Mouse (Mus musculus): Measurements from ENCODE around the gene Tmem102. TPM values are rescaled to one million over a fixed set of nuclear protein-coding genes. Genes with fewer than 3 reads are reported as not detected.

Gene Tmem102
- polyA plus RNA-seq (2012; rRNA removed; ENCODE audit: low replicate concordance): 0.16 and 7.0 TPM in 2 replicates

DNA sequence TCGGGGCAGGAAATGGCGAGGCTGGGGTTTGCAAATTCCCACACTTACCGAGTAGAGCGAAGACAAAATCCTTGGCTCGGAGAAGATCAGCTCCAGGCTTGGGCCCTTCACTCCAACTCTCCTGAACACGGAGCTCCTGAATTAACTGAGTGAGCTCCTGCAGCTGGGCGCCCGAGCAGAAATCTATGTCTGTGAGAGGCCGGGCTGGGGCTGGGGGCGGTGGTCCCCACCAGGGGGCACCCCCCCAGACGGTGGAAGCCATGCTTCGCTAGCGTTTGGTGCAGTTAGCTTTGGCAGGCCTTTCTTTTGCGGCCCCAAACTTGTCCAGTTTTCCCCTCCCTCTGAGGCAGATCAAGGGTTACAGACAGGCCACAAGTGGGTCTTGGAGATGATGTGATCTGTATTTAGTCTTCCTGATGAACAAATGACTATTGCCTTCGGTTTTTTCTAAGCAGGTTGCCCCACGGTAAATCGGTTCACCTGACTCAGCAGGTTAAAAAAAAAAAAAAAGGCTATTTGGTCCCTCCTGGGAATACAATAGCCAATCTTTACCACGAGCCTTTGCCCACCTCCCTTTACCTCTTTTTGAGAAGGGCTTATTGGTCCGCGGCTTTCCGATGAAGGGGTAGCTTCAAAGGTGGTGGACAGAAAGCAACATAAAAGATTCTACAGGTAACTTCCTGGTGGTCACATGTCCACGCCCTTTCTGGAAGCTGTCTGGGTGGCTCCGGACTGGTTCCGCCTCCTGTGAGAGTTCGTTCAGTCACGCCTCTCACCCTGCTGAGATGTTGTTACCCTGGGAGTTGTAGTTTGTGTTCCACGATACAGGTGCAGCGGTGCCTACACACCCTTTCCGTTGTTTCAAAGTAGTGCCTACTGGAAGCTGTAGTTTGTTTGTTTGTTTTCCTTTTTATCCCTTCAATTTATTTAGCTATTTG lies at the start of gene Tmem102:
Tmem102 (minus strand) TSS at position 653 of the 938 bp plus-strand sequence.

DNA sequence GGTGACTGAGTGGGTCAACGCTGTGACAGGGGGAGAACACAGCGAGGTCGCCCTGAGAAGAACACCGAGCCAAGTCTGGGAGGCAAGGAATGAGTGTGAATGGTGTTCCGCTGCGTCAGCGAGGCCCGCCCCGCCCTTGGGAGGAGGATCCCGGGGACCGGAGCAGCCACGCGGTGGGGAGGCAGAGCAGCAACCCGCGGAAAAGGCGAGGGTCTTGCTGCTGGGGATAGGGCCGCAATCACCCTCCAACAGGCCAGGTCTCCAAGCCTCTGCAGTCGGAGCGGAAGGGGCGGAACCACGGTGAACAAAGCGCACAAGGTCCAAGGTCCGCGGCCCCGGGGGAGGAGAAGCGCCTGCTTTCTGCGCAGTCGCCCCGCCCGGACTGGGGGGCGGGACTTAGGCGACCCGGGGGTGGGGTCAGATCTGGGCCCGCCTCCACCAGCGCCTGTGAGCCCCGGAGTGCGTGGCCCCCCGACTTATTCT lies 40.8 kb upstream of the Tmem102 start, which contains the start of gene Plscr3:
Plscr3 (plus strand) TSS at position 179 of the 483 bp plus-strand sequence.

DNA sequence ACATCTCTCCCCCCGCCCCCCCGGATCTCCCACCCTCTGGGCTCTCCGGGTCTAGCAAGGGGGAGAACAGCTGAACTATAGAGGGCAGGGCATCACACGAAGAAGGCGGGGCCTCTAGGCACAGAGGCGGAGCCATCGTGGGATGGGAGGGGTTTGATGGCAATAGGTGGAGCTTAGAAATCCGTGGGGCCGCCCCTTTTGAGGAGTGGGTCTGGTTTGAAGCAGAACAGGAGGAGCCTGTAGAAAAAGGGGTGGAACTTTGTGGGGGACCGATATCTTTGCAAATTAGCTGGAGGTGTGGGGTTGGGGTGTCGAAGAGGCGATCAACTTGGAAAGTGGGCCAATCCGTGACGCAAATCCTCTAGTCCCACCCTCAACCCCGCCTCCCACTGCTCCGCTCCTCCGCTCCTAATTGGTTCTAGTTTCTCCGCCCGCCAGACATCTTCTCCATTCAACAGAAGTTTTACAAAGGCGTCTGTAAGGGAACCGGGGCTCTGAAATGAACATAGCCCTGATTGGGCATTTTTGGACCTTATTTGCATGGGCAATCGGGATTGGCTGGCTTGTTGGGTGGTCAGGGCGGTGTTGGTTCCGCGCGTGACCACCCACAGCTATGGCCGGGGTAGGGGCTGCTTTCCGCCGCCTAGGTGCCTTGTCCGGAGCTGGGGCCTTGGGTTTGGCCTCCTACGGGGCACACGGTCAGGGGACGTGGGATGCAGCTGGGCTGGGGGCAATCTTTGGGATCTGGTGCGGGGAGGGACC lies 32.7 kb upstream of the Tmem102 start, which contains the start of gene Tmem256:
Tmem256 (plus strand) TSS at position 563 of the 762 bp plus-strand sequence.

DNA sequence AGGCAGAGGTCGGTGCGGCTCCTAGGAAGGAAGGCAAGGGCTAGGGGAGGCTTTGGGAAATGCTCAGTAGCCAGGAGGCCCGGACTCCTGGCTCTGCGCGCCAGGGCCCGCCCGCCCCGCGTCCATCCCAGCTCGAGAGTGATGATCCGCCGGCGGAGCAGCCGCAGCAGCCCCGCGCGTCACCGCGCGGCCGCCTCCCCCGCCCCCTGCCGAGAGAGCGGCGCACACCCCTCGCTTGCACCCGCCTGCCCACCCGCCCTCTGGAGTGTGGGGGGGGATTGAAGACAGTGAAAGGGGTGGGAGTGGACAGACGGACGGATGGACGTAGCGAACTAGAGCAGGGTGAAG lies 32.2 kb upstream of the Tmem102 start, which contains the start of gene Nlgn2:
Nlgn2 (minus strand) TSS at position 181 of the 348 bp plus-strand sequence.

DNA sequence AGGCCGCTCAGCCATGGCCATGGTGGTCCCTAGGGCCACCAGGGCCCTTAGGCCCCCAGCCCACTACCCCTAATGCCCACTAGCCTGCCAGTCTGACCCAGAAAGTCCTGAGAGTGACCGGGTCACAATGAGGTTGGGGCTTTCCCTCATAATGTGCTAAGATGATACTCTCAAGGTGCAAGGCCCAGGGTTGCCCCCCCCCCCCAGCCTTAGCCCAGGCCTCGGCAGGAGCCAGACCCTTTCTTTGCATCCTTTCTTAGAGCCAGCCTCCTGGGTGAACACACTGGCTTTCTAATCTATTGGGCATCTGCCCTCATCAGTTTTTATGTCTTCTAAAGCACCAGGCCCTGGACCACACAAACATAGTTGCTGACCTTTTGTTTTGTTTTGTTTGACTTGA lies 16.7 kb upstream of the Tmem102 start, which contains the start of gene Spem1:
Spem1 (minus strand) TSS at position 101 of the 400 bp plus-strand sequence.

DNA sequence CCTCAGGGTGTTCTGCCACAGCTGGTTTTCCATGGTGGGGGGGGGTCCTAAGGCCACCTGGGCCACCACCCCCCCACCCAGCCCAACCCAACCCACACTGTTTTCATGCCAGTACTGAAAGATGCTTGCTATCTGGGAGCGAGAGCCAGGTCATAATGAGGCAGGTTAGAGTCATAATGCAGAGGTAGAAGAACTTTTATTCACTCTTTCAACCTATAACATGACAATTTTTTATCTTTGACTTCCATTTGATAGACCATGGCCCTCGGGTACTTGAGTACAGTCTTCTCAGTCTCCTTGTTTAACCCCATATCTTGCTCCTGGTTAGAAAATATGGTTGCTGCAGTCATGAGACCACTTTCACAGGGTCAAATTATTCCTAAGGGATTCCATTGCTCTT lies 12.9 kb upstream of the Tmem102 start, which contains the start of gene Spem2:
Spem2 (minus strand) TSS at position 101 of the 400 bp plus-strand sequence.

DNA sequence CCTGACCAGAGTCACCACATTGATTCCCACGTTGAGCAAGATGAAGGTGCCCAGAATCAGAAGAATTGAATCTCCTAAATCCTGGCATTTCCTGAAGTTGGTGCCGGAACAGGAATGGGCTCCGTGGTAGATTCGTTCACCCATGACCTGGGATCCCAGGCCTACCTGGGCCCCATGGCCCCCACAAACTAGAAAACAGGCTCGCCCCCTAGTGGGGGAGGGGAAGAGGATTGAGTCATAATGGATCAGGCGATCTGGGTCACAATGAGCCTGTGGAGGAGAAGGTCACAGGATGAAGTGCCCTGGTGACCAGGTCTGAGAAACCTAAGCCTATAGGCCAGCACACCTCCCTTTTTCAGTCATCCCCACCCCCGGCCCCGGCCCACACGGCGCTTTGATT lies 9.7 kb upstream of the Tmem102 start, which contains the start of gene Gm39566:
Gm39566 (minus strand) TSS at position 144 of the 400 bp plus-strand sequence.

DNA sequence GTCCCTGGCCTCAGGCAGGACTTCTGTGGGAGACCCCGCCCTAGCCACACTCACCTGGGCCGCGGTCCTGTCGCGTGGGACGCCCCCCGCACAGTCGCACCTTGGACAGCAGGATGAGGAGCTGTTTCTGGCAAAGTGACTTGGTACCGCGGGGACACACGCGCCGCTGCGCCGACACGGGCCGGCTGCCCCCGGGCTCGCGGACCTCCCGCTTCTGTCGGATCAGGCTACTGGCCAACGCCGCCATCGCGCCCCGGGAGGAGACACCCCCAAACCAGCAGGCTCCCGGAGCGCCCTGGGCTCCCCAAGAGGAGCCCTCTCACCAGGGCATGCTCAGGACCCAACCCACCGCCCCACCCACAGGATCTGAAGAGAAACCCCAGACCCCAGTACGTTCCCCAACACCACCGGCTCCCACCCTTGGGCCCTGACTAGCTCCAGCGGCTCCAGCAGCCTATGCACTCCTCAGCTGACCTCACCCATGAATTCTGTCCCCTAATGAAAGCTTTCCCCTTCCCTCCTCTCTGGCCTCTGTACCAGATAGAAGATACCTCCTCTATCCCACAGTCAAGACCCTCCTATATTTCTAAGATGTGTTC lies 3.9 kb downstream of the Tmem102 start, which contains the start of gene Fgf11:
Fgf11 (minus strand) TSS at position 479 of the 599 bp plus-strand sequence.

DNA sequence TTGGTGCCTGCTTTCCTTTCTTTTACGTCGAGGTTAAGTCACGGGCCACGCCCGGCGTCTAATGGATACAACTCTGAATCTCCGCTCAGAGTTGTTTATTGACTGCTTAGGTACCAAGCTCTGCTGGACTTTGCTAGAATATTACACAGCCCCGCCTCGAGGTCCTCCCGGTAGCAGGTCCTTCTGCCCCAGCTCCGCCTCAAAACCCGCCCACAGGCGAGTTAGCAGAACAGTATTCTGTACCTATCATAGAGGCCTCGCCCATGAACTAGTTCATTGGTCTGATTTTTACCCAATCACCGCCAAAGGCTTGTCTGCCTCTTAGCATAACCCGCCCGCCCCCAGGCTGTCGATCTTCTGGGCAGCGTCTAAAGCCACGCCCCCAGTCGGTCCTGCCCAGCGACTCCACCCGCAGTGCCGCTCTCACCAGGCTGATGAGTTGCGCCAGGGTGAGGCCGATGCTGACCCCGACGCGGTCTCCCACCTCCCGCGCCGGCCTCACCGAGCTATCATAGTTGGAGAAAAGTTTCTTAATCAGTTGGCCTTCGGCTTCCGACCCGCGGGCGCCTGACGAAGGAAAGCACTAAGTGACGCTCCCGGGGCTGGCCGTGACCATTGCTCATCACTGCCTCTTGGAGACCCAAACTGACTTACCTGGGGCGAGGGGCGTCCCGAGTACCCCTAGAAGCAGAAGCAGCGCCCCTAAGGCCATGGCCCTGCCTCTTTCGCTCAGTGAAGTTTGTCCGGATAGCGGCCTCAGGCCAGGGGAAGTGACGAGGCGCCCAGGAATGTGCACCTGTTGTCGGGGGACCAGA lies 10.0 kb downstream of the Tmem102 start, which contains the start of gene Chrnb1:
Chrnb1 (minus strand) TSS at position 776 of the 815 bp plus-strand sequence.

DNA sequence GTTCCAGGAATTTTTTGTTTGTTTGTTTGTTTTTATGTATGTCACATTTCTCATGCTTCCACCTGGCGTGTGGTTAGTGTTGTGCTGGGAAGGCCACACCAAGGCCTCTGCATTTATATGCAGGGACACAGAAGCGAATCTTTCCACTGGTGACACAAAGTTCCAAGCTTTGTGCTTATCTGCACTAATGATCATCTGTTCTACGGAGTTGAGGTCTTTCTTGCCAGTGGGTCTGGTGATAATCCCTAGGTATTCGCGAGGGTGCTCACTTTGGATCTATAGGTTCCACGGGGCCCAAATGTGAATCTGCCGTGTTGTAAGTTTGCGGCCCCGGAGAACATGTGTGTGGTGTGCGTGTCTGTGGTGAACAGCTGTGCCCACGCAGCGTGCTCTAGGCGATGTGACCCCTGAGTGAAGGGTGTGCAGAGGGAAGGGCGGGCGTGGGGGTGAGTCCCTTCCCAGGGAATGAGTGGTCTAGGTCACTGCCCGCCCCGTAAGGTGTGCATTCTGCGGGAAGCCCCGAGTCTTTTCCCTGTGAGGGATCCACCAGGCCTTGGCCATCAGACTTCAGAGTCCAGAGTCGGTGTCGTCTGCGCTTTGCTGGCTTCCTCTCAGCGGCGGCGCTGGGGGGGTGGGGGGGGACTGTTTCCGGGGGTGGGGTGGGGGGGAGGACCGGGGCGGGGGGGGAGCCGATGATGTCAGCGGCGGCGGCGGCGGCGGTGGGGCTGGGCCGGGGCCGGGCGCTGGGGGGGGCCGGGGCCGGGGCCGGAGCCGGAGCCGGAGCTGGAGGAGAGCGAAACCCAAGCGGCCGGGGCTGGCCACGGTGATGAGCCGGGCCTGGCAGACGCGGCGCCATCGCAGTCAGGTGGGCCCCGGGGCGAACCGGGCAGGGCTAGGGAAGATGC lies 40.0 kb downstream of the Tmem102 start, which contains the start of gene Zbtb4:
Zbtb4 (plus strand) TSS at position 692 of the 905 bp plus-strand sequence.

DNA sequence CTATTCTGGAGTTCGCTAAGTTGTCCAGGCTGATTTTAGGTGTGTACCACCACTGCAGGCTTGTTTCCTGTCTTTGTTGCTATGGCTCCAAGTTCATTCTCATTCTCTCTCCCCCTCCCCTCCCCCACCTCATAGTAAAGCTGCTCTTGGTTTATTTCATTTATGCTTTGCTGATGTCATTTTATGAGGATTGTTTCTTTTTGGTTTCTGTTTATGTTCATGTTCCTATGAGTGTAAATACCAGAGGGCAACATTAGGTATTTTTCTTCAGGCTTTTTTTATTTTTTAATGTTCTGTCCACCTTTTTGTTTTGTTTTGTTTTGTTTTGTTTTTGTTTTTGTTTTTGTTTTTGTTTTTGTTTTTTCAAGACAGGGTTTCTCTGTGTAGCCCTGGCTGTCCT lies 43.6 kb downstream of the Tmem102 start, which contains the start of gene Slc35g3:
Slc35g3 (minus strand) TSS at position 101 of the 400 bp plus-strand sequence.

DNA sequence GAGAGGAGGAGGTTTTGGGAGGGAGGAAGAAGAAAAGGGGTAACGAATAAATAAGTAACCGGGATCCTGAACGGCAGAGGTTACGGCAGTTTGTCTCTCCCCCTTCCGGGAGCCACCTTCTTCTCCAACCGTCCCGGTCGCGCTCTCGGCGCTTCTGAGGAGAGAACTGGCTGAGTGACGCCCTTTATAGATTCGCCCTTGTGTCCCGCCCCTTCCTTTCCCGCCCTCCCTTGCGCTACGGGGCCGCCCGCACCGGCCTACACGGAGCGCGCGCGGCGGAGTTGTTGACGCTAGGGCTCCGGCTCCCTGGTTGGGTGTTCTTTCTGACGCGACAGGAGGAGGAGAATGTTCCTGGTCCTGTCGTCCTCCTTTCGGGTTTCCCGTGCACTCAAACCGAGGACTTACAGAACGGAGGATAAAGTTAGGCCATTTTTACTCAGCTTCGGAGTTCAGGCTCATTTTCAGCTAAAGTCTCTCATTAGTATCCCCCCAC lies 46.9 kb downstream of the Tmem102 start, which contains the start of gene Polr2a:
Polr2a (minus strand) TSS at position 160 of the 493 bp plus-strand sequence.

Other genes with a start within 250 kb of the Tmem102 start
- gene Efnb3, start 245.4 kb downstream of the Tmem102 start, polyA plus RNA-seq (2012; rRNA removed; ENCODE audit: low replicate concordance): 0.49 and 29.6 TPM in 2 replicates
- gene Wrap53, start 225.4 kb downstream of the Tmem102 start, polyA plus RNA-seq (2012; rRNA removed; ENCODE audit: low replicate concordance): 15.8 and 19.8 TPM in 2 replicates
- gene Trp53, start 225.3 kb downstream of the Tmem102 start, polyA plus RNA-seq (2012; rRNA removed; ENCODE audit: low replicate concordance): 68.6 and 188 TPM in 2 replicates
- 28.5 and 39.7 TPM in 2 replicates for gene Atp1b2, start 199.7 kb downstream of the Tmem102 start, polyA plus RNA-seq (2012; rRNA removed; ENCODE audit: low replicate concordance)
- not detected in 2 replicates for gene Shbg, start 187.7 kb downstream of the Tmem102 start, polyA plus RNA-seq (2012; rRNA removed; ENCODE audit: low replicate concordance)
- 10.9 and 12.6 TPM in 2 replicates for gene Sat2, start 183.6 kb downstream of the Tmem102 start, polyA plus RNA-seq (2012; rRNA removed; ENCODE audit: low replicate concordance)
- 58.6 and 88.5 TPM in 2 replicates for gene Fxr2, start 172.6 kb downstream of the Tmem102 start, polyA plus RNA-seq (2012; rRNA removed; ENCODE audit: low replicate concordance)
- 0.15 and 0.24 TPM in 2 replicates for gene Sox15, start 150.3 kb downstream of the Tmem102 start, polyA plus RNA-seq (2012; rRNA removed; ENCODE audit: low replicate concordance)
- gene Mpdu1, start 143.0 kb downstream of the Tmem102 start, polyA plus RNA-seq (2012; rRNA removed; ENCODE audit: low replicate concordance): 144 and 237 TPM in 2 replicates
- gene Cd68, start 139.5 kb downstream of the Tmem102 start, polyA plus RNA-seq (2012; rRNA removed; ENCODE audit: low replicate concordance): 56.3 and 61.7 TPM in 2 replicates
- gene Eif4a1, start 133.2 kb downstream of the Tmem102 start, polyA plus RNA-seq (2012; rRNA removed; ENCODE audit: low replicate concordance): 319 and 587 TPM in 2 replicates
- 85.1 and 101 TPM in 2 replicates for gene Senp3, start 123.5 kb downstream of the Tmem102 start, polyA plus RNA-seq (2012; rRNA removed; ENCODE audit: low replicate concordance)
- 6.3 and 13.6 TPM in 2 replicates for gene Tnfsf13, start 119.8 kb downstream of the Tmem102 start, polyA plus RNA-seq (2012; rRNA removed; ENCODE audit: low replicate concordance)
- gene Tnfsf12, start 109.8 kb downstream of the Tmem102 start, polyA plus RNA-seq (2012; rRNA removed; ENCODE audit: low replicate concordance): 46.0 and 77.8 TPM in 2 replicates
- 9.8 and 12.9 TPM in 2 replicates for gene Tnfsfm13, start 109.5 kb downstream of the Tmem102 start, polyA plus RNA-seq (2012; rRNA removed; ENCODE audit: low replicate concordance)
- gene Polr2a, start 47.0 kb downstream of the Tmem102 start, polyA plus RNA-seq (2012; rRNA removed; ENCODE audit: low replicate concordance): 15.1 and 47.7 TPM in 2 replicates
- 0.10 and 0.21 TPM in 2 replicates for gene Slc35g3, start 43.7 kb downstream of the Tmem102 start, polyA plus RNA-seq (2012; rRNA removed; ENCODE audit: low replicate concordance)
- 44.2 and 58.0 TPM in 2 replicates for gene Zbtb4, start 39.7 kb downstream of the Tmem102 start, polyA plus RNA-seq (2012; rRNA removed; ENCODE audit: low replicate concordance)
- gene Chrnb1, start 9.7 kb downstream of the Tmem102 start, polyA plus RNA-seq (2012; rRNA removed; ENCODE audit: low replicate concordance): 15.3 and 30.1 TPM in 2 replicates
- gene Fgf11, start 3.8 kb downstream of the Tmem102 start, polyA plus RNA-seq (2012; rRNA removed; ENCODE audit: low replicate concordance): 9.8 and 16.7 TPM in 2 replicates
- gene Gm39566, start 9.7 kb upstream of the Tmem102 start, polyA plus RNA-seq (2012; rRNA removed; ENCODE audit: low replicate concordance): not detected in 2 replicates
- not detected in 2 replicates for gene Spem2, start 12.8 kb upstream of the Tmem102 start, polyA plus RNA-seq (2012; rRNA removed; ENCODE audit: low replicate concordance)
- 0.31 TPM in 1 of 2 replicates, not detected in the other for gene Spem1, start 16.6 kb upstream of the Tmem102 start, polyA plus RNA-seq (2012; rRNA removed; ENCODE audit: low replicate concordance)
- 21.2 and 76.1 TPM in 2 replicates for gene Nlgn2, start 32.2 kb upstream of the Tmem102 start, polyA plus RNA-seq (2012; rRNA removed; ENCODE audit: low replicate concordance)
- gene Tmem256, start 32.9 kb upstream of the Tmem102 start, polyA plus RNA-seq (2012; rRNA removed; ENCODE audit: low replicate concordance): 256 and 336 TPM in 2 replicates
- 134 and 164 TPM in 2 replicates for gene Plscr3, start 40.8 kb upstream of the Tmem102 start, polyA plus RNA-seq (2012; rRNA removed; ENCODE audit: low replicate concordance)
- gene Tnk1, start 53.1 kb upstream of the Tmem102 start, polyA plus RNA-seq (2012; rRNA removed; ENCODE audit: low replicate concordance): 5.0 and 6.3 TPM in 2 replicates
- not detected in 2 replicates for gene Tmem95, start 72.4 kb upstream of the Tmem102 start, polyA plus RNA-seq (2012; rRNA removed; ENCODE audit: low replicate concordance)
- 9.5 and 11.7 TPM in 2 replicates for gene Kctd11, start 75.8 kb upstream of the Tmem102 start, polyA plus RNA-seq (2012; rRNA removed; ENCODE audit: low replicate concordance)
- gene Acap1, start 89.9 kb upstream of the Tmem102 start, polyA plus RNA-seq (2012; rRNA removed; ENCODE audit: low replicate concordance): 3.5 and 5.1 TPM in 2 replicates
- 0.82 and 2.1 TPM in 2 replicates for gene 2810408A11Rik, start 95.4 kb upstream of the Tmem102 start, polyA plus RNA-seq (2012; rRNA removed; ENCODE audit: low replicate concordance)
- gene Neurl4, start 95.4 kb upstream of the Tmem102 start, polyA plus RNA-seq (2012; rRNA removed; ENCODE audit: low replicate concordance): 40.1 and 69.0 TPM in 2 replicates
- 74.4 and 90.7 TPM in 2 replicates for gene Gps2, start 108.3 kb upstream of the Tmem102 start, polyA plus RNA-seq (2012; rRNA removed; ENCODE audit: low replicate concordance)
- 533 and 726 TPM in 2 replicates for gene Eif5a, start 116.3 kb upstream of the Tmem102 start, polyA plus RNA-seq (2012; rRNA removed; ENCODE audit: low replicate concordance)
- 8.7 and 20.8 TPM in 2 replicates for gene Ybx2, start 130.2 kb upstream of the Tmem102 start, polyA plus RNA-seq (2012; rRNA removed; ENCODE audit: low replicate concordance)
- gene Slc2a4, start 142.6 kb upstream of the Tmem102 start, polyA plus RNA-seq (2012; rRNA removed; ENCODE audit: low replicate concordance): 205 and 344 TPM in 2 replicates
- 0.49 and 65.8 TPM in 2 replicates for gene Cldn7, start 159.2 kb upstream of the Tmem102 start, polyA plus RNA-seq (2012; rRNA removed; ENCODE audit: low replicate concordance)
- gene Ctdnep1, start 175.5 kb upstream of the Tmem102 start, polyA plus RNA-seq (2012; rRNA removed; ENCODE audit: low replicate concordance): 106 and 148 TPM in 2 replicates
- 95.6 and 101 TPM in 2 replicates for gene Elp5, start 176.9 kb upstream of the Tmem102 start, polyA plus RNA-seq (2012; rRNA removed; ENCODE audit: low replicate concordance)
- 566 and 640 TPM in 2 replicates for gene Gabarap, start 185.5 kb upstream of the Tmem102 start, polyA plus RNA-seq (2012; rRNA removed; ENCODE audit: low replicate concordance)
- gene Phf23, start 190.2 kb upstream of the Tmem102 start, polyA plus RNA-seq (2012; rRNA removed; ENCODE audit: low replicate concordance): 17.1 and 38.9 TPM in 2 replicates
- 9.4 and 27.1 TPM in 2 replicates for gene Dvl2, start 195.0 kb upstream of the Tmem102 start, polyA plus RNA-seq (2012; rRNA removed; ENCODE audit: low replicate concordance)
- 153 and 251 TPM in 2 replicates for gene Acadvl, start 209.8 kb upstream of the Tmem102 start, polyA plus RNA-seq (2012; rRNA removed; ENCODE audit: low replicate concordance)
- 16.9 and 56.2 TPM in 2 replicates for gene Dlg4, start 211.3 kb upstream of the Tmem102 start, polyA plus RNA-seq (2012; rRNA removed; ENCODE audit: low replicate concordance)
- gene Asgr1, start 248.5 kb upstream of the Tmem102 start, polyA plus RNA-seq (2012; rRNA removed; ENCODE audit: low replicate concordance): 0.13 and 0.24 TPM in 2 replicates